Mouse (Mus musculus): ENCODE data around the gene Hist1h3d. TPM values are rescaled to one million over a fixed set of nuclear protein-coding genes. Genes with fewer than 3 reads are reported as not detected.
"Not testable (repeated sequence)": the region's sequence is repeated elsewhere in the genome, so short reads cannot be mapped to it uniquely, and the experiment has no call there.

Hist1h3d gene
- total and polyA plus RNA-seq, 3 experiments = 3.7 to 524 (median 92.0) TPM

- TF ChIP-seq POLR2AphosphoS5 (IDR thresholded peaks at IDR 0.05; ENCODE audit: insufficient replicate concordance, low read depth, low read length) = peak; percentile 93
- H3K9me3 ChIP-seq (replicated peaks); H3K36me3 ChIP-seq (replicated peaks); H3K27me3 ChIP-seq (ENCODE audit: insufficient read depth, low read length): not testable (repeated sequence)
- Histone ChIP-seq H3K4me1 (ENCODE audit: insufficient read depth, low read depth, low read length) (peaks cover 40% of the 10 kb centered on the region), H3K4me3 (ENCODE audit: low read depth, low read length) (peak within 1 kb of the TSS; percentile 67)
- DNase-seq (ENCODE audit: low spot score) = peak; percentile 20
- peak; percentile 45 for ATAC-seq (ENCODE audit: extremely low read depth, insufficient number of reproducible peaks, low FRiP score, poor library complexity, severe bottlenecking)
Measured at GRCm38 (mm10) chr13:23551146-23551834, 24.3 kb upstream of the Hist1h3d start, which contains the start of gene Hist1h4f. TSS of gene Hist1h4f (minus strand) at chr13:23551648.

GRCm38 (mm10) chr13:23551931-23552914 lies 23.3 kb upstream of the Hist1h3d start:
- Histone ChIP-seq H3K27me3 (ENCODE audit: insufficient read depth, low read length) (no peaks in the 10 kb centered on the region), H3K9me3 (replicated peaks) (no peaks in the 10 kb centered on the region), H3K4me3 (ENCODE audit: low read depth, low read length) (no peak overlapping the region), H3K36me3 (replicated peaks) (no peaks in the 10 kb centered on the region), H3K4me1 (ENCODE audit: insufficient read depth, low read depth, low read length) (peaks cover 40% of the 10 kb centered on the region)
- no peak for DNase-seq (ENCODE audit: low spot score)
- no peak for ATAC-seq (ENCODE audit: extremely low read depth, insufficient number of reproducible peaks, low FRiP score, poor library complexity, severe bottlenecking)
- TF ChIP-seq CTCF (IDR thresholded peaks at IDR 0.05; ENCODE audit: low read depth, low read length) (no peak), TAL1 (conservative IDR thresholded peaks at IDR 0.05; ENCODE audit: low read depth, low read length) (no peak), GATA1 (IDR thresholded peaks at IDR 0.05; ENCODE audit: borderline replicate concordance, low read length) (no peak), POLR2AphosphoS5 (IDR thresholded peaks at IDR 0.05; ENCODE audit: insufficient replicate concordance, low read depth, low read length) (no peak), GATA2 (IDR thresholded peaks at IDR 0.05; ENCODE audit: borderline replicate concordance, low read depth, low read length) (no peak)

GRCm38 (mm10) chr13:23552962-23553361 lies 22.6 kb upstream of the Hist1h3d start, which contains the start of gene Hist1h1d:
TSS of gene Hist1h1d (plus strand) at chr13:23553262.
- H3K27me3 ChIP-seq (ENCODE audit: insufficient read depth, low read length) = no peaks in the 10 kb centered on the region
- DNase-seq (ENCODE audit: low spot score) (no peak), ATAC-seq (ENCODE audit: extremely low read depth, insufficient number of reproducible peaks, low FRiP score, poor library complexity, severe bottlenecking) (no peak)
- H3K4me1 ChIP-seq (ENCODE audit: insufficient read depth, low read depth, low read length) = peaks cover 43% of the 10 kb centered on the region
- no peaks in the 10 kb centered on the region for H3K36me3 ChIP-seq (replicated peaks)
- TF ChIP-seq GATA2 (IDR thresholded peaks at IDR 0.05; ENCODE audit: borderline replicate concordance, low read depth, low read length) (no peak), TAL1 (conservative IDR thresholded peaks at IDR 0.05; ENCODE audit: low read depth, low read length) (no peak), POLR2AphosphoS5 (IDR thresholded peaks at IDR 0.05; ENCODE audit: insufficient replicate concordance, low read depth, low read length) (no peak), GATA1 (IDR thresholded peaks at IDR 0.05; ENCODE audit: borderline replicate concordance, low read length) (no peak), CTCF (IDR thresholded peaks at IDR 0.05; ENCODE audit: low read depth, low read length) (no peak)
- H3K9me3 ChIP-seq (replicated peaks) = no peaks in the 10 kb centered on the region
- no peak within 1 kb of the TSS for H3K4me3 ChIP-seq (ENCODE audit: low read depth, low read length)

GRCm38 (mm10) chr13:23554393-23554792 lies 21.2 kb upstream of the Hist1h3d start:
- TF ChIP-seq POLR2AphosphoS5 (IDR thresholded peaks at IDR 0.05; ENCODE audit: insufficient replicate concordance, low read depth, low read length) (no peak), GATA2 (IDR thresholded peaks at IDR 0.05; ENCODE audit: borderline replicate concordance, low read depth, low read length) (no peak), TAL1 (conservative IDR thresholded peaks at IDR 0.05; ENCODE audit: low read depth, low read length) (no peak), GATA1 (IDR thresholded peaks at IDR 0.05; ENCODE audit: borderline replicate concordance, low read length) (no peak), CTCF (IDR thresholded peaks at IDR 0.05; ENCODE audit: low read depth, low read length) (no peak)
- Histone ChIP-seq H3K36me3 (replicated peaks) (no peaks in the 10 kb centered on the region), H3K27me3 (ENCODE audit: insufficient read depth, low read length) (no peaks in the 10 kb centered on the region), H3K4me1 (ENCODE audit: insufficient read depth, low read depth, low read length) (peaks cover 39% of the 10 kb centered on the region), H3K4me3 (ENCODE audit: low read depth, low read length) (peak overlapping the region; percentile 68; the same call in 1 of the 2 replicates), H3K9me3 (replicated peaks) (no peaks in the 10 kb centered on the region)
- no peak for DNase-seq (ENCODE audit: low spot score)
- ATAC-seq (ENCODE audit: extremely low read depth, insufficient number of reproducible peaks, low FRiP score, poor library complexity, severe bottlenecking) = no peak

GRCm38 (mm10) chr13:23554925-23555838 lies 20.4 kb upstream of the Hist1h3d start:
- DNase-seq (ENCODE audit: low spot score) (peak; percentile 14), ATAC-seq (ENCODE audit: extremely low read depth, insufficient number of reproducible peaks, low FRiP score, poor library complexity, severe bottlenecking) (peak; percentile 47)
- TF ChIP-seq POLR2AphosphoS5 (IDR thresholded peaks at IDR 0.05; ENCODE audit: insufficient replicate concordance, low read depth, low read length) = 0 out of 2 replicates have a peak, but pooled peaks have one; percentile 89
- no peak for TF ChIP-seq CTCF (IDR thresholded peaks at IDR 0.05; ENCODE audit: low read depth, low read length)
- Histone ChIP-seq H3K4me3 (ENCODE audit: low read depth, low read length) (peak overlapping the region; percentile 68), H3K4me1 (ENCODE audit: insufficient read depth, low read depth, low read length) (peaks cover 37% of the 10 kb centered on the region), H3K36me3 (replicated peaks) (no peaks in the 10 kb centered on the region), H3K9me3 (replicated peaks) (no peaks in the 10 kb centered on the region), H3K27me3 (ENCODE audit: insufficient read depth, low read length) (no peaks in the 10 kb centered on the region)
